Mouse (Mus musculus): ENCODE measurements around the gene Perp. TPM values are rescaled to one million over a fixed set of nuclear protein-coding genes. Genes with fewer than 3 reads are reported as not detected.

Gene Perp
- total RNA-seq, 2 experiments from 2014 or later = 1.5 to 2.2 TPM

DNA sequence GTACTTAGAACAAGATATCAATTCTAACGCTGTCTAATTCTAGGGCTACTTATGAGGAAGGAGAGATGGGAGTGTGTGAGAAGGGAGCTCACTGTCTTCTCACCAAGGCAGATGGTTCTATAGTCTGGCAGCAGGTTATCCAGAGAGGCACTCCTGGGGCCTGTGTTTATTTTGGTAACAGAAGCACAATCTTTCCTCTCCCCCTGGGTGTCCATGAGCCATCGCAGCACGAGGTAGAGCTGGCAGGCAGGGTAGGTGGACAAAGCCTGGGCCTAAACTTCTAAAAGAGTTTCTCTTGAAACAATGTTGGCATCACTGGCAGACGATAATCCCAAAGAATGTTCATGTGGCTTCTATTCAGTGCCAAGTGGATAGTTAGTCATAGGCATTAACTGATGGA lies 18.5 kb downstream of the Perp start:
- no peak for DNase-seq

DNA sequence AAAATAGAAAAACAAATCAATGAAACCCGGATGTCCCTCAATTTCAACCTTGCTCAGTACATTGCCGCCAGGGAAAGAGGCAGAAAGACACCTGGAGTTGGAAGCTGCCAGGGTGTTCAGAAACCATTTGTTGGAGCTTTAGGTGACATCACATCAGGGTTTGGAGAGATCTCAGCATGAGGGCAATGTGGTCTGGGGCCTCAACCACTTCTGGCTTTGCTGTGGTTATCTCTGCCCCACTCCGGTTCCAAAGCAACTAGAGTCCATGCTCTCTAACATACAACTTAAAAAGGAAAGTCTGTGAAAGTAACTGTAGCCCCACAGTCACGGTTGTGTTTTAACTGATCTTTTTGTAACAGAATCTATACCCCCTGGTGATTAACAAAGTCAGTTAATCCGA lies 19.9 kb downstream of the Perp start:
- DNase-seq = no peak

DNA sequence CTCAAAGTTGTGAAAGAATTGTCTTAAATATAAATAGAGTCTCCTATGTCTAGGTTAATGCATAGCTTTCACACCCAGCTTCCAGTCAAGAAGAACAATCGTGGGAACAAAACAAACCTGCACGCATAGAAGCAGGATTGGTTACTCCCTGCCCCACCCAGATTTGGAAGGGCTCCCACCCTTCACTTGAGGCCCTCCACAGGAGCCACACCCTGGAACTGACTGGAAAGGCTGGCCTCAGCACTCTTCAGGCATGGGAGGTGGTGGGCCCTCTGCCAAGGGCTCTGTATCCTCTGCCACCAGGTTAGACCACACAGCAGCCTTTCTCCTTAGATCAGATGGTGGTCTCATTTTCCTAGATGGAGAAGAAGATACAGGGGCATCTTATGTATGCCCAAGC lies 26.2 kb downstream of the Perp start:
- no peak for DNase-seq

DNA sequence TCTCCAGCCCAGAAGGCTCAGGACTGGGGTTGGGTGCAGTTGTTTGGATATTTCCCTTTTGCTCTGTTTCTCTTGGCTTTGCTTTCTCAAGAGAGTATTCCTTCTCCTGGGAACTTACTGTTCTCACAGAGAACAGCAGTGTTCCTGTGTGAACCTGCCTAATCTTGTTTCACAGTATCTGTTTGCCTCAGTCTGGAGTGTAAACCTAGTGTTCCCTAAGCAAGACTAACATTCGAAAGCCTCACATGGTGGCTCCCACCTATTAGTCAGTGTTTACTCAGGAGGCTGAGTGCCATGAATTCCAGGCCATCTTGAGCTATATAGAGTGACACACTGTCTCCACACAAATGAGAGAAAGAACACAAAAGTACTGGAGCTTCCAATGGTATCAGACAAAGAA lies 31.4 kb downstream of the Perp start:
- no peak for DNase-seq

DNA sequence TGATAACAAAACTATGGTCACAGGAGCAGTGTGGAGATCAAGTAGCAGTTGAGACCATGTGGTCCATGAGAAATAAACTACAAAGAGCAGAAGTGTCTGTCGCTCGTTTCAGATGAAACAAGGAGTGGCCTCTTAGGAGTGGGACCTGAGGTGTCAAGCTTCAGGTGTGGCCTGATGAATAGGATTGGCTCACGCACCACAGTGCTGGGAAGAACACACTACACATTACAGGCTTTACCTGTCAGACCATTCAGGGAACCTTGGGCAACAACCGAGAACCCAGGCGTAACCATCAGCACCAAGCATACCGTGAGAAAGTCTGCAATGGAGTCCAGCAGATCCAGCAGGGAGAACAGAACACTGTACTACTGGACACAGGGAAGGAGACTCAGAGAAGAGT lies 33.3 kb downstream of the Perp start:
- DNase-seq = no peak

DNA sequence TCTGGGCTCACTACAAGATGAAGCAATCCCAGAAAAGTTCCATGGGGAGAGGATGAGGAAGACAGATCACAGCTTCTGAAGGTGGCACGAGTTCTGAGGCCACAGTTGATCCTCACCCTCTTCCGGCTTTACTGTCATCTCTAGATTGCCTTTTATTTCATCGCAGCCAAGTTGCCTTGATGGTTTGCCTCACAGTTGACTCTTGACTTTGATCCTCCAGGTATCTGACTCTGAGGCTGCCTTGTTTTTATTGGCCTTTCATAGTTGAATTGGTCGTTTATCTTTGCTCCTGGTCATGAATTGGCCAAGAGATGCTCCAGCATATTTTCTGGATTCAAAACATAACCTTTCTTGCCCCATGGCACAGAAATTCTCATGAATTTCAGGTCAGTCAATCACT lies 34.3 kb downstream of the Perp start:
- no peak for DNase-seq

DNA sequence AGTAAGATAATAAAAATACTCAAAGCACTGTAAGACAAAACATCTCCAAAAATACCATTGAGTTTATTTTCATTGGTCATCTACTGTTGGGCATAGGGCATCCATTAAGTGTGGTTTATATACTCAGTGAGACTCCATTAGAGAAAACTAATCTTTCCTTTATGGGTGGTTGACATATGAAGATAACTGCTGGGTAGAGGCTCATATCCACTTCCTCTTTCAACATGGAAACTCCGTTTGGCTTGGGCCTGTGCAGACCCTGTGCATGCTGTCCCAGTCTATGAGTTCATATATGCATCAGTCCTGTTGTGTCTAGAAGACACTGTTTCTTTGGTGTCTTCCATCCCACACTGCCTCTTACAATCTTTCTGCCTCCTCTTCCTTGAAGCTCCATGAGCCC lies 34.9 kb downstream of the Perp start:
- DNase-seq = no peak

DNA sequence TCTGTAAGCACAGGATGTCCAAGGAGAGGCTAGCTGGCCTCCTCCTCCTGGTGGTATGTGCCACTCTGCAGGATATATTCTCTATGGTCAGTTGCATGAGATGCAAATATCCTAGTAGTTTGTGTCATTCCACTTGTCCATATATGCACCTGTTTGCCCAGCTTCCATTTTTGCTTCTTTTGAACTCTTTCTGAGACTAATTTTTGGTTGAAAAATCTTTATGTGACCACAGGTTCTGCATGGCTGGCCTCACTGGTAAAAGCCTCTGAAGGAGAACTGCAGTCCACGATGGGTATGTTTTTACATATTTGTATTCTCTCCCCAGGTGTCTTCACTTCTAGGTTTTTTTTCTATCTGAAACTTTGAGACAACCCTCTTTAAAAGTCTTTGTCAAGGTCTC lies 37.4 kb downstream of the Perp start:
- no peak for DNase-seq

DNA sequence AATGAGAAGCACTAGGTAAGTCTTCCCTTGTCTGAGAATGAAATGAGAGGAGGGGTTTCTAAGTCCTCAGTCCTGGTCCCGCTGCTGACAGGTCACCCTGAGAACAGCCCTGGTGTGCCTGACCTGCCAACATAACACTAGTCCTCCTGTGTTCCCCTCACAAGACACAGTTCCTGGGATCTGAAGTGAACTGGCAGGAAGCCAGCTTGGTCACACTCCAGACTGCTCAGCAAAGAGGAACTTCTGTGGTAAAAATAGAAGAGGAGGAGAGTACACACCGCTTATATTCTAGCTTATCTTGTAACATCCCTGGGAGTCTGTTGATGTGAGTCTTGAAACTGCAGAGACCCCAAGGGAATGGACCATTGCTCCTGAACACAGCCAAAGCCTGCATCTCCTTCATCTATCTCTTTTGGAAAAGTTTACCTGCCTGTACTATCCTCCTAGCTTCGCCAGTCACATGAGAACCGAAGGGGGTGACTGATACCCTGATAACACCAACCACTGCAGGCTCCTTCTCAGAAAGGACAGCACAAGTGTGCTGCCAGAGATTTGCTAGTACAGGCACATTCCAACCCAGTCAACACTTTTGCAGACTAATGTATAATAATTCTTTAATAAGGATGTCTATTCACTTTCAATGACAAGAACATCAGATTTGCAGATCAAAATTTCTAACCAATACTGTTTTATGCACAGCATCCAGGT lies 42.3 kb downstream of the Perp start:
- DNase-seq = peak; percentile 36

DNA sequence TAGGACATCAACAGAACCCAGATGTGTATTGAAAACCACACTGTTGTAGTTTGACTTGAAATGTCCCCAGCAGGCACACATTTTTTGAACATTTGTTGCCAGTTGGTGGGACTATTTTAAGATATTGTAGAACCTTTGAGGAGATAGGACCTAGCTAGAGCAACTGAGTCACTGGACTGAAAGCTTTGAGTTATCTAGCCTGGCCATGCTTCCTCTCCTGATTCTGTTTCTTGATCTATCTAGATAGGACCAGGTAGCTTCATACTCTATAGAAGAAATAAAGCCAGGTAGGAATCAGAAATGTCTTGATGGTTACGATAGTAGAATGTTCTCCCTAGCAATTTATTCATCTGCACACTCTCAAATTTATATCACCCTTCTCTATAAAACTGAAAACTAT lies 43.9 kb downstream of the Perp start:
- DNase-seq = no peak

DNA sequence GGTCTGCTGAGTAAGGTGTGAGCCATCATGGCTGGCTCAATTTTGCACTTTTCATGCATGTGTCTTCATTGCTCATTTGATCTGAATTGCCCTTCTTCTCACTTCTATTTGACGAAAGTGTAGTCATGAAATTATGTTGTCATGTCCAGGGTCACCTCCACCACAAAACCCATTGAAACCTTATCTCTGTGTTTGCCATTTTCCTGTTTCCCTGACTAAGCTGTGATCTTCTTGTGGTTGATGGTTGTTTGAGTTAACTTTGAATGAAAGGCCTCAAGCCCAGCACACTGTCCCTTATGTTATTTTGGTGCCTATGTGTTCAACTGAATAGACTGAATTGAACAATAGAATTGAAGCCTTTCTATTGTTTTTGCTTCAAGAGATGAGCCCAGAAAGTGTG lies 44.4 kb downstream of the Perp start:
- no peak for DNase-seq

DNA sequence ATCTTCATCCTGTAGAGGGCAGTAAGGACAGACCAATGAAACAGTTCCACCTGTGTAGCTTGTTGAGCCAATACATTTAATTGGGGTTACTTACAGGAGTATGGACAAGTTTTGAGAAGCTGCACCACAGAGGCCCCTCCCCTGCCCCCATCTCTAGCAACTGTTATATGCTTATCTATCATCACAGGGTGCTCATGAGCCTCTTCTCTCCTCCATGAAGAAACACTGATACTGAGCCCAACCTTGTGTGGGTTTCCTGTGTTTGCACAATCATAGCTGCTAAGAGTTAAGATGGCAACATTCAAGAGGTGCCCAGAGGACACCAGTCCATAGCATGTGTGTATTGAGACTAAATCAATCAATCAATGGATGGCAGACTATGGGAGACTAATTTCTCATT lies 46.3 kb downstream of the Perp start:
- no peak for DNase-seq

DNA sequence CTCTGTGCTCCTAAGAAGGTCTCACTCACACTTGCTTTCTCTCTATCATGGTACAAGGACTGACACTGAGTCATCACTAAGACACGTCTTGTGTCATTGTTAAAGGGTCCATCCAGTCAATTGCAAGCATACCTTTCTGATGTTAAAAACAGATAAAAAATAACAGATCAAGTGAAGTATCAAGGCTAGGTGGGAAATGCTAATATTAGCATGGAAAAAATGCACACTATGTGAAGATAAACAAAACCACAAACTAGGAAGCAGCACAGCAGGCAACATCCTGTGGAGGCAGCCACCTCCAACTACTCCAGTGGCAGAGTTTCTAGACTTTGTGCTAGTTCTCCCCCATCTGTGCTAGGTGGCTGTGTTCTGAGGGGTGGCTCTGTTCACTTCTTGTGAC lies 47.3 kb downstream of the Perp start:
- no peak for DNase-seq

DNA sequence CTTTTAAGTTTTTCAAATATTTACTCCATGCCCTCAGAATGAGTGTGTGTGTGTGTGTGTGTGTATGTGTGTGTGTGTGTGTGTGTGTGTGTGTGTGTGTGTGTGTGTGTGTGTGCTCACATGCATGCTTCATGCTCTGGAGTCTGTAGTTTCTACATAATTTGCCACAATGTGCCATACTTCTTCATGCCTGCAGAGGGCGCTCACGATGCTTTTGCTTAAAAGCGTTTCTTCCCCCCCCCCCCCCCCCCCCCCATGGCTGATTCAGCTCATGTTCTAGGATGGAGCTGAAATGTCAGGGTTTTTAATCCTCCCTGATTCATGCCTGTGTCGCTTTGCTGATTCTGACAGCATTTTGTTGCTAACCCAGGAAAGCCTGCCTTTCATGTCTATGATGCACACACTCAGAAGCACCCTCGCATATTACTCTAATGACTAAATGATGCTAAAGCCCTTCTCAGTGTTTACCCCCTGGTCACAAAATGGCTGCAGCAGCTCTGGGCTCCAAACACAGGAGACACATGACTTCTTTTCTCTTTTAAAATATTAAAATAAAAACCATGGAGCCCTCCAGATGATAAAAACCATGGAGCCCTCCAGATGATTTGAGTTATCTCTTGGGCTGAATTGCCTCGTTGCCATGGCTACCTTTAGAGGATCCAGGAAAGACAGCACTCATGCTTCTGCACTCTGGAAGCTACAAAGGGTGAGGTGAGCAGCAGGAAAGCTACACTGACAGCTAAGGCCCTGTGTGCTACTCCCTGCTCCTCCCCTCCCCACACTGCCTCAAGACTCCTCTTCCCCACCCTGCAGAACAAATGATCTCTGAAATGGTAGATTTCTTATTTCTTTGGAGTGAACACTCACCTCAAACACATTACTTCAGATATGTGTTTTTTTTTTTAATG lies 49.7 kb downstream of the Perp start:
- no peak for DNase-seq

DNA sequence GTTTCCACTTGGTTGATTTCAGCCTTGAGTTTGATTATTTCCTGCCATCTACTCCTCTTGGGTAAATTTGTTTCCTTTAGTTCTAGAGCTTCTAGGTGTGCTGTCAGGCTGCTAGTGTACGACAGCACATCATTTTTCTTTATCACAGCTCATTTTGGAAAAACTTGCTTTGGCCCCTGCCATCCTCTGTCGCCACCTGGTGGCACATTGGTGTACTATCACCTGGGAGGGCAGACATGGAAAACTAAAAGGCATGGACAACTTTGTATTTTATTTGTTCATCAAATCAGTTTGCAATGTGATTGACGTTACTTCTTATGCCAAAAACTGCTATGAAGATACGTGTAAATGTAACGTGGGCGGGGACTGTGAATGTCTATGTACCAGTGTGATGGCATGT lies 59.3 kb downstream of the Perp start:
- DNase-seq = no peak

Other genes with a start within 250 kb of the Perp start
- gene Arfgef3, start 101.1 kb upstream of the Perp start, total RNA-seq (2021) = under 1 TPM; 0.32 to 0.49 TPM
- gene Gm4922, start 58.2 kb upstream of the Perp start, total RNA-seq (2021) = not detected
- 1 to 10 TPM; 2.2 to 2.7 TPM for gene Tnfaip3, start 170.6 kb downstream of the Perp start, total RNA-seq (2021)

Data from gastrocnemius, postnatal 25 days (tissue).